Mouse (Mus musculus) heart, adult 2 months (tissue): ENCODE data around the gene Foxe3.

Experiments used
- CTCF ChIP-seq: fragments of 200-600 bp; IDR thresholded peaks from 2 replicates; pipeline ENCODE4 v1.8.1; 2022; ENCODE audit warnings: antibody characterized with exemption, mild to moderate bottlenecking, moderate library complexity
- EP300 ChIP-seq: fragments of 200-500 bp; IDR thresholded peaks from 2 replicates; pipeline ENCODE4 v1.6.1; 2011; ENCODE audit warnings: low read depth, low read length, control low read depth; ENCODE audit not compliant: insufficient read depth
- POLR2A ChIP-seq: fragments of 200-500 bp; IDR thresholded peaks from 2 replicates; pipeline ENCODE4 v1.6.1; 2011; ENCODE audit warnings: mild to moderate bottlenecking, low read depth, low read length, control low read depth; ENCODE audit not compliant: insufficient read depth

DNA sequence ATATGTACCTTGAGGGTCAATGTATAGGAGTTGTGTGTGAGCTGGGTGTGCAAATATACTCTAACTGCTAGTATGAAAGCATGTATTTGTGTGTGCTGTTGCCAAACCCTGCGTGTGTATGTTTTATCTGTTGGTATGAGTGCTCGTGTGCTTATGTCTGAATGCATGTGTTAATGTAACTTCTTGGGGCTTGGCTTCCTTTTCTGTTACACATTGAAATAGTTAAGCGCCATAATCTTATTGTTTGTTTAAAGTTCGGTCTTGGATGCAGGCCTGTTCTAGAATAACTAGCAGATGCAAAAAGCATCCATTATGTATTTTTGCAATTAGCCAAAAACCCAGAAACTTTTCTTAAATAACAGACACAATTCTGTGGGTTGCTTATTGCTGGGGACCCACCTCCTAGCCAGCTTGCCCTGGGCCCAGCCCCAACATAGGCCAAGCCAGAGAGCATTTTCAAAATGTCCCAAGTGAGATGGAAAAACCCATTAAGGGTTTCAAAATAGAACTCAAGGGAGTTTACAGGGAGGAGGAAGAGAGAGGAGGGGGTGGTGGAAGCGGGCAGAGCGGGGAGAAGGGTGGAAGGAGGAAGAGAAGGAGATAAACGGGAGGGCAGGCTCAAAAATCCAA lies 22.2 kb upstream of the Foxe3 start:
- TF ChIP-seq CTCF = no peak
- TF ChIP-seq POLR2A = no peak
- no peak for TF ChIP-seq EP300
